17 mouse cellular contexts compared by ENCODE assay signal in genomic region chr13:20985961-20986360, GRCm38 (mm10).
"Had no signal": no experiment of that assay in that cellular context is flagged by ENCODE, and none has a peak within 500 bp of the region (broad histone marks: within the 10 kb centered on the region; RNA-seq: fewer than 3 reads in every experiment).

No protein-coding gene starts in this region.

- H3K36me3 ChIP-seq: midbrain, embryonic 10.5 days; midbrain, embryonic 12.5 days; neural tube, embryonic 13.5 days; neural tube, embryonic 15.5 days had no signal

- H3K4me2 ChIP-seq: lung, embryonic 14.5 days; midbrain, embryonic 12.5 days; neural tube, embryonic 13.5 days; neural tube, embryonic 15.5 days had no signal

- H3K9ac ChIP-seq: lung, embryonic 14.5 days; midbrain, embryonic 12.5 days; neural tube, embryonic 13.5 days; neural tube, embryonic 15.5 days had no signal

- H3K9me3 ChIP-seq: midbrain, embryonic 10.5 days; midbrain, embryonic 12.5 days; neural tube, embryonic 13.5 days; neural tube, embryonic 15.5 days had no signal

- H3K4me1 ChIP-seq: midbrain, embryonic 10.5 days; midbrain, embryonic 12.5 days; neural tube, embryonic 13.5 days; neural tube, embryonic 15.5 days had no signal

- H3K4me3 ChIP-seq: midbrain, embryonic 10.5 days; midbrain, embryonic 12.5 days; myocyte; neural tube, embryonic 13.5 days; neural tube, embryonic 15.5 days had no signal

- DNase-seq: lung, adult 18-20 months; lung, embryonic 14.5 days; lung, postnatal 10 days; lung, postnatal 4 days; midbrain, embryonic 14.5 days; right cerebral cortex, postnatal 14 days; right cerebral cortex, postnatal 4 days; spleen, adult 18-20 months; thymus, adult 2 months; thymus, postnatal 25 days; thymus, postnatal 4 days had no signal

- H3K27me3 ChIP-seq: midbrain, embryonic 12.5 days; neural tube, embryonic 13.5 days; neural tube, embryonic 15.5 days had no signal

- ATAC-seq: midbrain, embryonic 16.5 days had no signal

- H3K27ac ChIP-seq: midbrain, embryonic 10.5 days; midbrain, embryonic 12.5 days; neural tube, embryonic 13.5 days; neural tube, embryonic 15.5 days had no signal
